Mouse (Mus musculus) erythroblast, embryonic 14.5 days (primary cell): ENCODE results near the gene Pi16. TPM values are rescaled to one million over a fixed set of nuclear protein-coding genes. Genes with fewer than 3 reads are reported as not detected.
"Not testable (repeated sequence)": the region's sequence is repeated elsewhere in the genome, so short reads cannot be mapped to it uniquely, and the experiment has no call there.

ENCODE experiments used
- H3K27me3 ChIP-seq: 2 replicates; pipeline ENCODE4 v1.6.1; 2012; ENCODE audit warnings: inconsistent platforms; ENCODE audit not compliant: control insufficient read depth
- H3K36me3 ChIP-seq: 2 replicates; pipeline ENCODE4 v1.6.1; 2012; ENCODE audit warnings: mild to moderate bottlenecking, inconsistent platforms; ENCODE audit not compliant: control insufficient read depth
- H3K4me1 ChIP-seq: 2 replicates; pipeline ENCODE4 v1.6.1; 2012; ENCODE audit warnings: inconsistent platforms; ENCODE audit not compliant: control insufficient read depth
- H3K4me3 ChIP-seq: replicated peaks from 2 replicates; pipeline ENCODE3; 2012; ENCODE audit warnings: moderate library complexity, mild to moderate bottlenecking, inconsistent platforms
- H3K9me3 ChIP-seq: 2 replicates; pipeline ENCODE4 v1.6.1; 2012; ENCODE audit warnings: low read length, inconsistent platforms, mixed read lengths; ENCODE audit not compliant: control insufficient read depth
- GATA1 ChIP-seq: IDR thresholded peaks from 2 replicates; pipeline ENCODE4 v1.6.1; 2012; ENCODE audit warnings: low read length, inconsistent platforms, mixed read lengths
- TAL1 ChIP-seq: IDR thresholded peaks from 3 replicates; pipeline ENCODE4 v1.6.1; 2012; ENCODE audit warnings: low read length, inconsistent platforms, mixed read lengths
- polyA plus RNA-seq: library from polyadenylated mRNA; stranded (reverse); fragments of >175 nt; gene quantifications from 2 replicates; pipeline ENCODE4 v1.2.3, GENCODE M21; 2012

Pi16 gene
- polyA plus RNA-seq, 1 experiment, result 0.03 TPM

DNA sequence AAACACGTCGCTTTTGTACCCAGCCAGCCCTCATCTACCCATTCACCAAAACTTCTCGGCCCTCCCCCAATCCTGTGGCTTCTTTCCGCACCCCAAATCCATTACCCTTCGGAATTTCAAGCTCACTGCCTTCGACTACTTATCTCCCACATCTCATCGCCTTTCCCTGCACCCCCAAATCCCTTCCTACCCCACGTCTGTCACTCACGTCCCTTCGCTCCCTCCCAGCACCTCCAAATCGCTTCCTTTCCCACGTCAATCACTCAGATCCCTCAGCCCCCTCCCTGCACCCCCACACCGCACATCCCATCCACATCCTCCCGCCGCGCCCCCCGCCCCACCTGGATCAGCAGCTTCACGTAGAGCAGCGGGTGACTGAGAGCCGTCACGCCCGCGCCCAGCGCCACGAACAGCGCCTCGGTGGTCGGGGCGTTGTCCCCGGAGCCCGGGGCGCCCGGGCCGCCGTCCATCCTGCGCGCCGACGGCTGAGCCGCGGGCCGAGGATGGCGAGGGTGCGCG is 29.7 kb downstream of the Pi16 start:
- Histone ChIP-seq H3K4me1 (peaks cover 40% of the 10 kb centered on the region), H3K27me3 (no peaks in the 10 kb centered on the region), H3K4me3 (peak overlapping the region; percentile 77), H3K9me3 (no peaks in the 10 kb centered on the region), H3K36me3 (peaks cover 28% of the 10 kb centered on the region)
- TF ChIP-seq TAL1, result no peak
- peak; percentile 77 for TF ChIP-seq GATA1

DNA sequence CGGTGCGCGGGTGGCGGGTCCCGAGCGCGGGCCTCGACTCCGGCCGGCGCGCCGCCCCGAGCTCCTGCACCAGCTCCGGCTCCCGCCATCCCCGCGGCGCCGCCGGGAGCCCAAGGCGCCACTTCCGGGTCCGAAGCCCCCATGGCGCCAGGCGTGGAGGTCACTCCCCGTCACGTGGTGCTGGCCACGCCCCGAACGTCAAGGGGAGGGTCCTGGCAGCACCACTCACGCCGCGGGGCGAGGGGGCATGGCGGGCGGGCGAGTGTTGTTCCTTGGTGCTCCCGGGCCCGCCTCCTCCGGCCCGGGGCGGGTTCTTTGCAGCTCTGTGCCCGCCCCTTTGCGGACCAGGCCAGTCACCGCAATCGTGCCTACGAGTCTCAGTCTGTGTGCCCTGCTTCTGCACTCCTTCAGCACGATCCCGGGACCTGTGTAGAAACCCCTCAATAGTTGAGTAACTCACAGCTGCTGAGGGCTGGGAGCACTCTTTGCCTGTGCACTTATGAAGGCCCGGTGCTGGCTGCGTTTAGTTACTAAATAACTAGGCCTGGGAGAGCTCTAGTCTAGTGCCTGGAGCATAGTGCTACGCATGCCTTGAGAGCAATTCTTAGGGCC is 30.3 kb downstream of the Pi16 start, which contains the start of gene Mtch1:
Gene Mtch1, minus strand, starts transcription at position 290 of the 612 bp plus-strand sequence.
- Histone ChIP-seq H3K36me3 (peaks cover 24% of the 10 kb centered on the region), H3K9me3 (no peaks in the 10 kb centered on the region), H3K4me1 (peaks cover 35% of the 10 kb centered on the region), H3K4me3 (peak within 1 kb of the TSS; percentile 77), H3K27me3 (no peaks in the 10 kb centered on the region)
- TF ChIP-seq TAL1 (no peak), GATA1 (no peak)

DNA sequence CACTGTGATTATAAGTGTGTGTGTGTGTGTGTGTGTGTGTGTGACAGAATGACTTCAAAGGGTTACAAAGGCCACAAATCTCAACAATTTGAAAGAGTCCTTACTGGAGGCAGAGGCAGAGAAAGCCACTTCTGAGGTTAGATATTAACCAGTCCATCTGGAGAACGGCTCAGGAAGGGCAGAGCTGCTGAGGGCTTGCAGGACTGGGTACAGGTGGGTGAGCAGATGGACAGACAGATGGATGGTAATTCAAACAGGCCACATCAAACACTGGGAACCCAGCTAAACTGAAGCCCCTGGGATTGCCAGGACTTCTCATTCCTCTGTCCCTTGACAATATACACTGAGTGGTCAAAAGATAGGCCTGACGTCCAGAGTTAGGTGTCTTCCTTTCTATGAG is 31.5 kb downstream of the Pi16 start:
- no peak for TF ChIP-seq GATA1
- TF ChIP-seq TAL1, result no peak
- Histone ChIP-seq H3K4me1 (peaks cover 30% of the 10 kb centered on the region), H3K36me3 (peaks cover 13% of the 10 kb centered on the region), H3K4me3 (no peak overlapping the region), H3K27me3 (no peaks in the 10 kb centered on the region), H3K9me3 (no peaks in the 10 kb centered on the region)

DNA sequence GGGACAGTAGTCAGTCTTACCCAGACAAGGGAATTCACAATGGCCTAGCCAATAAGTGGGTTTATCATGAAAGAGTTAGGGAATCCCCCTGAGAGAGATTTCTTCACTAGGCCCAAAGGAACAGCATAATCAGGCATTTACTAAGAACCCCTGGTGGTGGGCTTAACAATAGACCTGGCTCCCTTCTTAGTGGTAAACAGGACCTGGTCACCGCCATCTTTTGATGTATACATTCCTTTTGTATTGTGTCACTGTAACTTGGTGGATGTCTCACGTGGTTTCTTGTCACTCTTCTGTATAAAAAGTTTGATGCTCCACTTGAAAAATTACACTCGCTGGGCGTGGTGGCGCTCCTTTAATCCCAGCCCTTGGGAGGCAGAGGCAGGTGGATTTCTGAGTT is 33.6 kb downstream of the Pi16 start:
- not testable (repeated sequence) for H3K36me3 ChIP-seq, H3K9me3 ChIP-seq, H3K27me3 ChIP-seq, H3K4me3 ChIP-seq
- peaks cover 23% of the 10 kb centered on the region for H3K4me1 ChIP-seq

DNA sequence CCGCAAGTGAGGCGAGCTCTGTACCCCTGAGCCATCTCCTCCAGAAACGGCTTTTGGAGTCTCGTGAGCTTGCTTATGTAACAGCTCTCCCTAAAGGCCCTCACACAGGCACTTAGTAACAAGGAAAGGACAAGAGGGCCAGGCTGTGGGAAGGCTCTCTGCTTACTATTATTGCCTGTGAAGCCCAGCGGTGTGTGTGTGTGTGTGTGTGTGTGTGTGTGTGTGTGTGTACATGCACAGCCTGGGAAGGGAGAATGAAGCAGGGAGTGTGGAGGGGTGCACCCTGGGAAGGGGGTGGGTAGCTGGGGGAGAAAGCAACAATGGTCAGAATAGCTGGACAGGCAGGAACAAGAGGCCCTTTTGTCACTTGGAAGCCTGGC is 38.0 kb downstream of the Pi16 start:
- no peak for TF ChIP-seq GATA1
- TF ChIP-seq TAL1, result no peak
- Histone ChIP-seq H3K36me3 (no peaks in the 10 kb centered on the region), H3K9me3 (no peaks in the 10 kb centered on the region), H3K4me1 (no peaks in the 10 kb centered on the region; the same call in 1 of the 2 replicates), H3K27me3 (peaks cover 3% of the 10 kb centered on the region; the same call in 1 of the 2 replicates), H3K4me3 (no peak overlapping the region)

DNA sequence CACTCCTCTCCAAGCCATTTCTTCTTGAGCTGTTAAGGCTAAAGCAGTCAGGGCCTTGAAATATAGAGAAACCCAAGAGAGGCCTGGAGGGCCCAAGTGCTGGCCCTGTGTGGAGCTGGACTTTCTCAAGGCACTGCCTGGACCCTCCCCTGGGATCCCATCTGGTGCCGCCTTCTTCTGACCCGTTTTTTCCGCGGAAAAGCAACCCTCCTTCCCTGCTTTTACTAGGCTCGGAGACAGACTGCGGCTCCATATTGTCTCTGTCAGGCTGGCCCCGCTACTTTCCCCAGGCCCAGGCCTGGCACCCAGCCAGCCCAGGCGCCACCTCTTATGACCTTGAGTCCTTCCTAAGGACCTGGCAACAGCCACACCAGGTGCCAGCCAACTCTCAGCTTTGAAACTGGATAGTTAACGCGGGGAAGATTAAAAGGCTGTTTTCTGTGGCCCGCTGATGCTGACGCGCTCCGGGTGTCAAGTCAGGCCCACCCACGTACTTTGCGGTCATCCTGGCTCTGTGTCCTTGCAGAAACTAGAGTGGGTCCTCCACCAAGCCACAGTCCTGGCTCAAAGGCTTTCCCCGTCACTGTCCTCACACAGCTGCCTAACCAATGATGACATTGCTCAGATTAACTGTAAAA is 38.5 kb downstream of the Pi16 start:
- H3K9me3 ChIP-seq, result no peaks in the 10 kb centered on the region
- H3K36me3 ChIP-seq, result no peaks in the 10 kb centered on the region
- no peak overlapping the region for H3K4me3 ChIP-seq
- peaks cover 3% of the 10 kb centered on the region; the same call in 1 of the 2 replicates for H3K27me3 ChIP-seq
- no peak for TF ChIP-seq TAL1
- no peak for TF ChIP-seq GATA1
- no peaks in the 10 kb centered on the region; the same call in 1 of the 2 replicates for H3K4me1 ChIP-seq

DNA sequence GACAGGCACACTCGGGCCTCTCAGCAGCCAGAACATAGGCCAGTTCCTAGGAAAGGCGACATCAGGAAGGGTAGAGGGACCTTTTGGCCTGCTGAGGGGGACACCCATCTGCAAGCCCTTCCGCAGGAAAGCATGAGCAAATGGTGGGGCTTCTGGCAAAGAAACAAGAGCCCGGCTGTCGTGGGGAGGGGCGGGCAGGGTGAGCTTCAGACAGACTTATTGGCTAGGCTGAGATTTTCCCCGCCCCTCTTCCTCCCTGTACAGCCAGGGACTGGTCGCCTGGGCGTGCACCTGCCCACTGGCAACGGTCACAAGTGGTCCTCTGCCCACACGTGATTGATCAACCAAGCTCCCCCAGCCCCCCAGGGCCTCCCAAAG is 39.0 kb downstream of the Pi16 start:
- TF ChIP-seq GATA1, result no peak
- TF ChIP-seq TAL1, result no peak
- H3K4me1 ChIP-seq, result no peaks in the 10 kb centered on the region; the same call in 1 of the 2 replicates
- H3K9me3 ChIP-seq, result no peaks in the 10 kb centered on the region
- no peaks in the 10 kb centered on the region for H3K36me3 ChIP-seq
- H3K27me3 ChIP-seq, result peaks cover 3% of the 10 kb centered on the region; the same call in 1 of the 2 replicates
- no peak overlapping the region for H3K4me3 ChIP-seq

DNA sequence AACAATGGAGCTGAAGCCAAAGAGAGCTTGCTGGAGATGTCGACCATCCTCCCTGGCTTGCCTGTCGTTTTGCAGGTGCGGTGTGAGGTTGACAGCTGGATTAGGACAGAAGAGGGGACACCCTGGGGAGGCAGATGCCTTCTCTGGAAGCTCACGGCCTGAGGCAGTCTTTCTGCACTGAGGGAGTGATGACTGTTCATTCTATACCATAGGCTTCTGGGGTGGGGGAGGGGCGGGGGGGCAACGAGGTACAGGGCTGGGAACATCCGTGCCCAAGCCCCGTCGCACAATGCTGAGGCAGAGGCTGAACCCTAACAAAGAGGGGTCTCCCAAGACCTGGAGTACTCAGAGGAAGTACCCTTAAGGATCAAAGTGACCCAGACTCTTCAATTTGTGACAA is 39.4 kb downstream of the Pi16 start:
- no peak for TF ChIP-seq GATA1
- TF ChIP-seq TAL1, result no peak
- Histone ChIP-seq H3K4me3 (no peak overlapping the region), H3K27me3 (peaks cover 3% of the 10 kb centered on the region; the same call in 1 of the 2 replicates), H3K9me3 (no peaks in the 10 kb centered on the region), H3K36me3 (no peaks in the 10 kb centered on the region), H3K4me1 (no peaks in the 10 kb centered on the region; the same call in 1 of the 2 replicates)

DNA sequence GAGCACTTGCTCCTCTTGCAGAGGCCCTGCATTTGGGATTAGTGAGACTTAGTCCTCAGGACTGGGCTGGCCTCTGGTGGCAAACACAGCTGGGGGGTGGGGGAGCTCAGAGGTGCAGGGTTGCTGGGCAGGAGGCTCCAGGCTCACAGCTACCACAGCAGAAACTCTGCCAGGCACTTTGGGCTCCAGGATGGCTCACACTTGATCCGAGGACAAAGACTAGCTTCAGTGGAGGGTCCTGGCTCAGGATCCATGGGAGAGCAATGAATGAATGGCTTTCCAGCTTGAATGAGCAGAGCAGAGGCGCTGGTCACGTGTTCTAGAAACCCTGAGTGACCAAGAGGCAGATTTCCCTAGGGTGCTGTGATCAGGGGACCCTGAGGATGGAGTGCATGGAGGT is 41.4 kb downstream of the Pi16 start:
- Histone ChIP-seq H3K27me3 (peaks cover 3% of the 10 kb centered on the region; the same call in 1 of the 2 replicates), H3K9me3 (no peaks in the 10 kb centered on the region), H3K36me3 (no peaks in the 10 kb centered on the region), H3K4me3 (no peak overlapping the region), H3K4me1 (no peaks in the 10 kb centered on the region; the same call in 1 of the 2 replicates)
- TF ChIP-seq GATA1 (no peak), TAL1 (no peak)
